Mouse (Mus musculus): ENCODE data around the gene Nt5c. TPM values are rescaled to one million over a fixed set of nuclear protein-coding genes. Genes with fewer than 3 reads are reported as not detected.
"Not testable (repeated sequence)": the region's sequence is repeated elsewhere in the genome, so short reads cannot be mapped to it uniquely, and the experiment has no call there.

The Nt5c gene
- 19.1 and 20.9 TPM in 2 replicates for polyA plus RNA-seq (2012; ENCODE audit: insufficient read depth, insufficient read length, missing spikeins)

- peak within 1 kb of the TSS; percentile 52 for H3K27ac ChIP-seq (replicated peaks; ENCODE audit: low read depth, low read length)
- peaks cover 7% of the 10 kb centered on the region; the same call in 1 of the 2 replicates for H3K4me1 ChIP-seq (ENCODE audit: control insufficient read depth, insufficient read depth, insufficient read length, low read length)
- peak within 1 kb of the TSS; percentile 86 for H3K4me3 ChIP-seq (ENCODE audit: insufficient read depth, low read depth, low read length)
Measured at GRCm38 (mm10) chr11:115491356-115492083, at the start of gene Nt5c. Gene Nt5c, minus strand, starts transcription at chr11:115491862.

- 0 out of 2 replicates have a peak, but pooled peaks cover 2% of the 10 kb centered on the region for H3K4me1 ChIP-seq (ENCODE audit: control insufficient read depth, insufficient read depth, insufficient read length, low read length)
- no peak overlapping the region for H3K4me3 ChIP-seq (ENCODE audit: insufficient read depth, low read depth, low read length)
- H3K27ac ChIP-seq (replicated peaks; ENCODE audit: low read depth, low read length) = no peak overlapping the region
Measured at GRCm38 (mm10) chr11:115538045-115538444, 46.4 kb upstream of the Nt5c start.

DNA sequence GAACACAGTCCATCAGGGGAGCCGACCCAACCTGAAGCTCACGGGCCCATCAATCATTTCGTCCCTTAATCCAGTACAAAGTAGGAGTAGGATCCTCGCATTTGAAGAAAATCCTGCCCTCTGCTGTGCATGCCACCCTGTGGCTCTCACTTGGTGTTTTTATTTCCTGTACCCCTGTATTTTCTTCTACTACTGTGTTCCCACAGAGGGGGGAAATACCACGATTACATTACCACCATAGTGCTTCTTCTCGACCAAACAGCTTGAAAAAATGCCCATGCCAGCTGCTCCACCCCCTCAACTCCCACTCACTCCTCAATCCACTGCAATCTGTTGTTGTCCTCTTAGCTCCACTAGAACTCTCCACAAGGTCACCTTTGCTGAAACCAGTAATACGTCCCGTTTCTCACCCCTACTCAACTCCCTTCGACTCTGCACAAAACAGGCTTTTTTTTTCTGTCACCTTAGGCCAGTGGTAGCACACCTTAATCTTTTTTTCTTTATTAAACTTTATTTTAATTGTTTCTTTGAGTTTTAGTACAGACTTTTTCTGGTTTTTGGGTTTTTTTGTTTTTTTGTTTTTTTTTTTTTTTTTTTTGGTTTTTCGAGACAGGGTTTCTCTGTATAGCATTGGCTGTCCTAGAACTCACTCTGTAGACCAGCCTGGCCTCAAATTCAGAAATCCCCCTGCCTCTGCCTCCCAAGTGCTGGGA, 45.4 kb upstream of the Nt5c start:
- Histone ChIP-seq H3K4me3 (ENCODE audit: insufficient read depth, low read depth, low read length) (peak overlapping the region; percentile 54), H3K4me1 (ENCODE audit: control insufficient read depth, insufficient read depth, insufficient read length, low read length) (0 out of 2 replicates have a peak, but pooled peaks cover 2% of the 10 kb centered on the region), H3K27ac (replicated peaks; ENCODE audit: low read depth, low read length) (peak overlapping the region; percentile 78)

- H3K4me3 ChIP-seq (ENCODE audit: insufficient read depth, low read depth, low read length) = peak within 1 kb of the TSS; percentile 77
- peak within 1 kb of the TSS; percentile 78 for H3K27ac ChIP-seq (replicated peaks; ENCODE audit: low read depth, low read length)
- 0 out of 2 replicates have a peak, but pooled peaks cover 2% of the 10 kb centered on the region for H3K4me1 ChIP-seq (ENCODE audit: control insufficient read depth, insufficient read depth, insufficient read length, low read length)
Measured at GRCm38 (mm10) chr11:115536038-115536681, 44.5 kb upstream of the Nt5c start, which contains the start of gene Sumo2. Gene Sumo2, minus strand, starts transcription at chr11:115536276.

GRCm38 (mm10) chr11:115535401-115536037, 43.9 kb upstream of the Nt5c start:
- peak overlapping the region; percentile 72 for H3K27ac ChIP-seq (replicated peaks; ENCODE audit: low read depth, low read length)
- peak overlapping the region; percentile 77 for H3K4me3 ChIP-seq (ENCODE audit: insufficient read depth, low read depth, low read length)
- 0 out of 2 replicates have a peak, but pooled peaks cover 2% of the 10 kb centered on the region for H3K4me1 ChIP-seq (ENCODE audit: control insufficient read depth, insufficient read depth, insufficient read length, low read length)

GRCm38 (mm10) chr11:115534759-115535371, 43.2 kb upstream of the Nt5c start:
- H3K27ac ChIP-seq (replicated peaks; ENCODE audit: low read depth, low read length) = peak overlapping the region; percentile 59; the same call in 1 of the 2 replicates
- H3K4me3 ChIP-seq (ENCODE audit: insufficient read depth, low read depth, low read length) = peak overlapping the region; percentile 77
- 0 out of 2 replicates have a peak, but pooled peaks cover 2% of the 10 kb centered on the region for H3K4me1 ChIP-seq (ENCODE audit: control insufficient read depth, insufficient read depth, insufficient read length, low read length)

DNA sequence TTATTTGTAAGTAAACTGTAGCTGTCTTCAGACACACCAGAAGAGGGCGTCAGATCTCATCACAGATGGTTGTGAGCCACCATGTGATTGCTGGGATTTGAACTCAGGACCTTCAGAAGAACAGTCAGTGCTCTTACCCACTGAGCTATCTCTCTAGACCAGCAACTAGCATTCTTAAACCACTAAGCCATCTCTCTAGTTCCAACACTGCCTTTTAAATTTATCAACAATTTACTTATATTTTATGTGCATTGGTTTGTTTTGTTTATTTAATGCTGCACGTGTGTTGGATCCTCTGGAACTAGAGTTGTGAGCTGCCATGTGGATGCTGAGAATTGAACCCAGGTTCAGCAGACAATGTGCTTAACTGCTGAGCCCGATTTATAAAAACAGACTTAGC, 34.8 kb upstream of the Nt5c start:
- H3K27ac ChIP-seq (replicated peaks; ENCODE audit: low read depth, low read length); H3K4me3 ChIP-seq (ENCODE audit: insufficient read depth, low read depth, low read length); H3K4me1 ChIP-seq (ENCODE audit: control insufficient read depth, insufficient read depth, insufficient read length, low read length): not testable (repeated sequence)

- no peak overlapping the region for H3K27ac ChIP-seq (replicated peaks; ENCODE audit: low read depth, low read length)
- no peaks in the 10 kb centered on the region for H3K4me1 ChIP-seq (ENCODE audit: control insufficient read depth, insufficient read depth, insufficient read length, low read length)
- no peak overlapping the region for H3K4me3 ChIP-seq (ENCODE audit: insufficient read depth, low read depth, low read length)
Measured at GRCm38 (mm10) chr11:115522703-115523102, 31.0 kb upstream of the Nt5c start.

DNA sequence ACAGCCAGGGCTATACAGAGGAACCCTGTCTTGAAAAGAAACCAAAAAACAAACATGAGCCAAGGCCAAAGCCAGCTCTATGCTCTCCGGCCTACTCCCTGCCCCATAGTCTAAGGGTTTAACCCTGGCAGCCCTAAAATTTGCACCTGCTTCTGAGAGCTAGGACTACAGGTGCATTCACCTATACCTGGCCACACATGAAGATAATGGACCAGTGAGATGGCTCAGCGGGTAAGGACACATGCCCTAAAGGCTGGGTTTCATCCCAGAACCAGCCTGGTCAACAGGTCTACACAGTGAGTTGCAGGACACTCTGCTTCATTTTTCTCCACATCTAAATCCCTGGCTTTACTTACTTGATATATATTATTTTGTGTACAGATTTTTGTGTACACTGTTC, 30.6 kb upstream of the Nt5c start:
- Histone ChIP-seq H3K4me3 (ENCODE audit: insufficient read depth, low read depth, low read length) (no peak overlapping the region), H3K4me1 (ENCODE audit: control insufficient read depth, insufficient read depth, insufficient read length, low read length) (no peaks in the 10 kb centered on the region), H3K27ac (replicated peaks; ENCODE audit: low read depth, low read length) (no peak overlapping the region)

DNA sequence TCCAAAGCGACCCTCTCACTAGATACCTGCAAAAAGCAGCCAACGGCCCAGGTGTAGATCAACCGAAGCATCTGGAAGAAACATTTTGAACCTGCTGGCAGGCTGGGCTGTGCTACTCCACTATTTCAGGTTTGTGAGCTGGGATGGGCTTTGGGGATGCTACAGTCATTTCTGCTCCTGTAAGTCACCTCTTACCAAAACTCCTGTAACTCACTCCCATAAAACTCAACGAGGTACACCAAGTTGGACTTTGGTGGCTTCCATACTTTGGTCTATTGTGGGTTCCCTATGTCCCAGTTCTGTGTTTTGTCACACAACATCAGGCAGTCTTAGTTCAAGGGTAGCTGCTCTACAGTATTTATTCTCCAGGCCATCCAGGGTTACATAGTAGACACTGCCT, 29.4 kb upstream of the Nt5c start:
- Histone ChIP-seq H3K4me3 (ENCODE audit: insufficient read depth, low read depth, low read length) (no peak overlapping the region), H3K27ac (replicated peaks; ENCODE audit: low read depth, low read length) (no peak overlapping the region), H3K4me1 (ENCODE audit: control insufficient read depth, insufficient read depth, insufficient read length, low read length) (no peaks in the 10 kb centered on the region)

GRCm38 (mm10) chr11:115520218-115520617, 28.6 kb upstream of the Nt5c start:
- Histone ChIP-seq H3K4me3 (ENCODE audit: insufficient read depth, low read depth, low read length) (no peak overlapping the region), H3K4me1 (ENCODE audit: control insufficient read depth, insufficient read depth, insufficient read length, low read length) (no peaks in the 10 kb centered on the region), H3K27ac (replicated peaks; ENCODE audit: low read depth, low read length) (no peak overlapping the region)

GRCm38 (mm10) chr11:115519581-115519980, 27.9 kb upstream of the Nt5c start:
- H3K4me1 ChIP-seq (ENCODE audit: control insufficient read depth, insufficient read depth, insufficient read length, low read length) = no peaks in the 10 kb centered on the region
- H3K4me3 ChIP-seq (ENCODE audit: insufficient read depth, low read depth, low read length) = no peak overlapping the region
- H3K27ac ChIP-seq (replicated peaks; ENCODE audit: low read depth, low read length) = no peak overlapping the region

DNA sequence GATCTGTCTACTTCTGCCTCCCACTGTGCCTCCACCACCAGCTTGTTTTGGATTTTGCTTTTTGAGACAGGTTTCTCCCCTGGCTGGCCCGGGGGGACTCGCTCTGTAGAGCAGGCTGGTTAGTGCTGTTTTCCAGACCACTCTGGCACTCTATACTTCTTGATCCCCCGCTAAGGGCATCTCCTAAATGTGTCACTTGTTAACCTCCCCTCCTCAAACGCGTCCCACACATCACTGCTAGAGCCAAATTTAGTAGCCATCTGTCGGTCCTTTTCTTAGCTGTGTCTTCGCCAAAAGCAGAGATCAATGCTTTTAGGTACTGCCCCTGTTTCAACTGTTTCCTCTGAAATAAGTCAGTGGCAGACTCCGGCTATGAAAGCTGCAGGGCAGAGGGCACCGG, 27.0 kb upstream of the Nt5c start:
- H3K4me1 ChIP-seq (ENCODE audit: control insufficient read depth, insufficient read depth, insufficient read length, low read length) = no peaks in the 10 kb centered on the region
- H3K4me3 ChIP-seq (ENCODE audit: insufficient read depth, low read depth, low read length) = no peak overlapping the region
- no peak overlapping the region for H3K27ac ChIP-seq (replicated peaks; ENCODE audit: low read depth, low read length)

DNA sequence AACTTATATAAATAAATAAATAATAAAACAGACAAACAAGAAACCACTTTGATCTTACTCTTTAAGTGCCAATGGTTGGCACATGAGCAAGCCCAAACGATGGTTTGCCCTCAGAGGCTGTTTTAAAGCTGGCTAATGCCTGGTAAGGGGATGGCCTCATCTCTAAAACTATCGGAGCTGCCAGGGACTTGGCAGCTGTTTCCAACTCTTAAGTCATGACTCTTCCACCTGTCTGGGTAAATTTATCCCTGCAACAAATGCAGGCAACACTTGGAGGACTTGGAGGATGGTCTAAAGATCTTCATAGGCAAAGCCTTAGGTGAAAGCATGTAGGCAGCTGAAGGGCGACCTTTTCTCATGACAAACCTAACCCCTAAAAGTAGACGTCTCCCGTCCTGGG, 25.3 kb upstream of the Nt5c start:
- H3K4me1 ChIP-seq (ENCODE audit: control insufficient read depth, insufficient read depth, insufficient read length, low read length) = peaks cover 9% of the 10 kb centered on the region
- no peak overlapping the region for H3K27ac ChIP-seq (replicated peaks; ENCODE audit: low read depth, low read length)
- no peak overlapping the region for H3K4me3 ChIP-seq (ENCODE audit: insufficient read depth, low read depth, low read length)
